Mouse (Mus musculus): Measurements from ENCODE around the gene Dhx40. TPM values are rescaled to one million over a fixed set of nuclear protein-coding genes. Genes with fewer than 3 reads are reported as not detected.
"Not testable (repeated sequence)": the region's sequence is repeated elsewhere in the genome, so short reads cannot be mapped to it uniquely, and the experiment has no call there.

The Dhx40 gene
- polyA plus RNA-seq, 1 experiment = 12.5 TPM

GRCm38 (mm10) chr11:86822531-86822930 lies 15.0 kb upstream of the Dhx40 start:
- Histone ChIP-seq H3K4me3 (no peak overlapping the region), H3K36me3 (ENCODE audit: control insufficient read depth, insufficient read depth) (no peaks in the 10 kb centered on the region), H3K4me2 (ENCODE audit: low read depth) (no peak overlapping the region), H3ac (ENCODE audit: control insufficient read depth, insufficient read length) (no peak overlapping the region), H3K79me2 (ENCODE audit: control insufficient read depth, insufficient read depth) (no peaks in the 10 kb centered on the region), H3K27me3 (ENCODE audit: control insufficient read depth, insufficient read depth, insufficient read length) (peaks cover 4% of the 10 kb centered on the region)
- TF ChIP-seq TCF12 (IDR thresholded peaks at IDR 0.05; ENCODE audit: insufficient read depth, poor library complexity, severe bottlenecking) (no peak), USF1 (IDR thresholded peaks at IDR 0.05; ENCODE audit: low read depth) (no peak), MAX (IDR thresholded peaks at IDR 0.05; ENCODE audit: low read depth) (no peak), CEBPB (IDR thresholded peaks at IDR 0.05; ENCODE audit: insufficient read depth, poor library complexity, severe bottlenecking) (no peak), TCF3 (IDR thresholded peaks at IDR 0.05; ENCODE audit: insufficient read length, low read depth) (no peak), MYOG (IDR thresholded peaks at IDR 0.05; ENCODE audit: control insufficient read depth in 1 of 3, insufficient read depth in 1 of 3, insufficient read length in 2 of 3, low read depth in 2 of 3) (no peak), REST (IDR thresholded peaks at IDR 0.05; ENCODE audit: insufficient read depth, insufficient read length) (no peak), SRF (IDR thresholded peaks at IDR 0.05; ENCODE audit: control insufficient read depth, insufficient read length, low read depth) (no peak), E2F4 (IDR thresholded peaks at IDR 0.05; ENCODE audit: insufficient read depth) (no peak), POLR2AphosphoS2 (IDR thresholded peaks at IDR 0.05; ENCODE audit: insufficient read length, low read depth) (no peak), POLR2A (IDR thresholded peaks at IDR 0.05; ENCODE audit: insufficient read length, low read depth) (no peak), MYOD1 (IDR thresholded peaks at IDR 0.05; ENCODE audit: control insufficient read depth in 1 of 3, insufficient read length in 2 of 3, low read depth in 2 of 3) (no peak)

- Histone ChIP-seq H3K4me3 (no peak overlapping the region), H3K36me3 (ENCODE audit: control insufficient read depth, insufficient read depth) (no peaks in the 10 kb centered on the region), H3K79me2 (ENCODE audit: control insufficient read depth, insufficient read depth) (no peaks in the 10 kb centered on the region), H3K27me3 (ENCODE audit: control insufficient read depth, insufficient read depth, insufficient read length) (peaks cover 4% of the 10 kb centered on the region), H3K4me2 (ENCODE audit: low read depth) (no peak overlapping the region), H3ac (ENCODE audit: control insufficient read depth, insufficient read length) (no peak overlapping the region)
- no peak for TF ChIP-seq TCF3 (IDR thresholded peaks at IDR 0.05; ENCODE audit: insufficient read length, low read depth)
- TF ChIP-seq MYOG (IDR thresholded peaks at IDR 0.05; ENCODE audit: control insufficient read depth in 1 of 3, insufficient read depth in 1 of 3, insufficient read length in 2 of 3, low read depth in 2 of 3) = no peak
- TF ChIP-seq E2F4 (IDR thresholded peaks at IDR 0.05; ENCODE audit: insufficient read depth) = no peak
- TF ChIP-seq MYOD1 (IDR thresholded peaks at IDR 0.05; ENCODE audit: control insufficient read depth in 1 of 3, insufficient read length in 2 of 3, low read depth in 2 of 3) = no peak
These were observed 12.0 kb upstream of the Dhx40 start for GRCm38 (mm10) chr11:86819536-86819935.

GRCm38 (mm10) chr11:86818928-86819327 lies 11.4 kb upstream of the Dhx40 start:
- Histone ChIP-seq H3K36me3 (ENCODE audit: control insufficient read depth, insufficient read depth) (no peaks in the 10 kb centered on the region), H3K79me2 (ENCODE audit: control insufficient read depth, insufficient read depth) (no peaks in the 10 kb centered on the region), H3K4me2 (ENCODE audit: low read depth) (no peak overlapping the region), H3K4me3 (no peak overlapping the region), H3ac (ENCODE audit: control insufficient read depth, insufficient read length) (no peak overlapping the region), H3K27me3 (ENCODE audit: control insufficient read depth, insufficient read depth, insufficient read length) (peaks cover 4% of the 10 kb centered on the region)
- TF ChIP-seq CEBPB (IDR thresholded peaks at IDR 0.05; ENCODE audit: insufficient read depth, poor library complexity, severe bottlenecking) (no peak), SRF (IDR thresholded peaks at IDR 0.05; ENCODE audit: control insufficient read depth, insufficient read length, low read depth) (no peak), MAX (IDR thresholded peaks at IDR 0.05; ENCODE audit: low read depth) (no peak), POLR2AphosphoS2 (IDR thresholded peaks at IDR 0.05; ENCODE audit: insufficient read length, low read depth) (no peak), POLR2A (IDR thresholded peaks at IDR 0.05; ENCODE audit: insufficient read length, low read depth) (no peak), TCF12 (IDR thresholded peaks at IDR 0.05; ENCODE audit: insufficient read depth, poor library complexity, severe bottlenecking) (no peak), USF1 (IDR thresholded peaks at IDR 0.05; ENCODE audit: low read depth) (no peak), REST (IDR thresholded peaks at IDR 0.05; ENCODE audit: insufficient read depth, insufficient read length) (no peak), MYOG (IDR thresholded peaks at IDR 0.05; ENCODE audit: control insufficient read depth in 1 of 3, insufficient read depth in 1 of 3, insufficient read length in 2 of 3, low read depth in 2 of 3) (no peak), TCF3 (IDR thresholded peaks at IDR 0.05; ENCODE audit: insufficient read length, low read depth) (no peak), MYOD1 (IDR thresholded peaks at IDR 0.05; ENCODE audit: control insufficient read depth in 1 of 3, insufficient read length in 2 of 3, low read depth in 2 of 3) (no peak), E2F4 (IDR thresholded peaks at IDR 0.05; ENCODE audit: insufficient read depth) (no peak)

GRCm38 (mm10) chr11:86816288-86816687 lies 8.7 kb upstream of the Dhx40 start:
- not testable (repeated sequence) for H3K4me2 ChIP-seq (ENCODE audit: low read depth); H3K36me3 ChIP-seq (ENCODE audit: control insufficient read depth, insufficient read depth); H3K79me2 ChIP-seq (ENCODE audit: control insufficient read depth, insufficient read depth); H3K27me3 ChIP-seq (ENCODE audit: control insufficient read depth, insufficient read depth, insufficient read length); H3K4me3 ChIP-seq; H3ac ChIP-seq (ENCODE audit: control insufficient read depth, insufficient read length)

- not testable (repeated sequence) for H3ac ChIP-seq (ENCODE audit: control insufficient read depth, insufficient read length); H3K36me3 ChIP-seq (ENCODE audit: control insufficient read depth, insufficient read depth); H3K27me3 ChIP-seq (ENCODE audit: control insufficient read depth, insufficient read depth, insufficient read length); H3K4me2 ChIP-seq (ENCODE audit: low read depth); H3K79me2 ChIP-seq (ENCODE audit: control insufficient read depth, insufficient read depth); H3K4me3 ChIP-seq
These were observed 6.9 kb upstream of the Dhx40 start for GRCm38 (mm10) chr11:86814481-86814880.

- H3K27me3 ChIP-seq (ENCODE audit: control insufficient read depth, insufficient read depth, insufficient read length); H3K4me2 ChIP-seq (ENCODE audit: low read depth); H3K36me3 ChIP-seq (ENCODE audit: control insufficient read depth, insufficient read depth); H3K4me3 ChIP-seq; H3ac ChIP-seq (ENCODE audit: control insufficient read depth, insufficient read length); H3K79me2 ChIP-seq (ENCODE audit: control insufficient read depth, insufficient read depth): not testable (repeated sequence)
These were observed 5.7 kb upstream of the Dhx40 start for GRCm38 (mm10) chr11:86813256-86813655.
